Mouse (Mus musculus) limb, embryonic 11.5 days (tissue): ENCODE results near the gene Tspan3. TPM values are rescaled to one million over a fixed set of nuclear protein-coding genes. Genes with fewer than 3 reads are reported as not detected.

Experiments used
- ATAC-seq: fragments of 200-750 bp; cut with Nextera tagmentation; 2 replicates; pipeline ENCODE4 v1.8.0; 2017; ENCODE audit warnings: low read depth; ENCODE audit not compliant: insufficient number of reproducible peaks, low FRiP score, low TSS enrichment
- DNase-seq: peaks from one replicate; pipeline ENCODE4 v3.0.0-alpha.2; 2015; ENCODE audit warnings: low spot score
- H3K27ac ChIP-seq: fragments of 300-500 bp; sonication (generic); replicated peaks from 2 replicates; pipeline ENCODE4 v1.5.1; 2014; ENCODE audit warnings: low read depth, mild to moderate bottlenecking, low read length
- H3K27me3 ChIP-seq: fragments of 300-500 bp; sonication (generic); 2 replicates; pipeline ENCODE4 v1.6.1; 2014; ENCODE audit warnings: mild to moderate bottlenecking, low read length, mixed read lengths; ENCODE audit not compliant: control insufficient read depth, insufficient read depth
- H3K36me3 ChIP-seq: fragments of 300-500 bp; sonication (generic); 2 replicates; pipeline ENCODE4 v1.6.1; 2014; ENCODE audit warnings: mild to moderate bottlenecking, low read length, moderate library complexity, mixed read lengths; ENCODE audit not compliant: control insufficient read depth, insufficient read depth
- H3K4me1 ChIP-seq: fragments of 300-500 bp; sonication (generic); 2 replicates; pipeline ENCODE4 v1.6.1; 2014; ENCODE audit warnings: low read length, mixed read lengths; ENCODE audit not compliant: control insufficient read depth, insufficient read depth
- H3K4me2 ChIP-seq: fragments of 300-500 bp; sonication (generic); 2 replicates; pipeline ENCODE4 v1.6.1; 2014; ENCODE audit warnings: low read depth, mild to moderate bottlenecking, moderate library complexity; ENCODE audit not compliant: severe bottlenecking
- H3K4me3 ChIP-seq: fragments of 300-500 bp; sonication (generic); 2 replicates; pipeline ENCODE4 v1.5.1; 2014; ENCODE audit warnings: low read depth, low read length
- H3K9ac ChIP-seq: fragments of 300-500 bp; sonication (generic); 2 replicates; pipeline ENCODE4 v1.6.1; 2014; ENCODE audit warnings: mild to moderate bottlenecking, low read length
- H3K9me3 ChIP-seq: fragments of 300-500 bp; sonication (generic); 2 replicates; pipeline ENCODE4 v1.6.1; 2016; ENCODE audit warnings: low read length; ENCODE audit not compliant: control insufficient read depth
- WGBS: fragments of 180-500 bp; shearing (Covaris S2); extraction: QIAGEN DNeasy Blood & Tissue Kit; methylation state at CpG from one replicate; pipeline ENCODE4 v1.1.7; 2014; 5-methylcytosine and 5-hydroxymethylcytosine counted together
- polyA plus RNA-seq: library from polyadenylated mRNA; unstranded; fragments of >200 nt; fragmentation: Nextera tagmentation; extraction: Ambion mirVana; gene quantifications from 2 replicates; pipeline ENCODE4 v1.2.1, GENCODE M21; 2014

Tspan3 gene
- polyA plus RNA-seq, 1 experiment from 2014 or later: 432 TPM

DNA sequence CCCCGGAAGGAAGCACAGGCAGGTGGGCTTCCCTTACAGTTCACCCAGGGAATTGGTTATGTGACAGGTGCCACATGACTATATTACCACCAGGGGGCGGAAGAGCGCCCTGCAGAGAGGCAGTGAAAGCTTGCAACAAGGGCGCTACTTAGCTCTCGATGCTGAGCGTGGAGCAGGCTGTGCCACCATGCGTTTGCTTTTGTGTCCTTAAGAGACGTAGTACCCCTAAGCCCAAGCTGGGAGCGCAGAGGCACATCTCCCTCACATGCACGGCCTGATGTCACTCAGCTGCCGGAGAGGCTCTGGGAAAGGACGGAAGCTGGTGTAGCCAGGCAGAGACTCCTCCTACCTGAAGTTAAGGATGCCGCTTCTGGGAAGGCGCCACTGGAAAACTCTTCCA lies 46.7 kb downstream of the Tspan3 start:
- DNase-seq (peak; percentile 84), ATAC-seq (peak; percentile 26; the same call in 1 of the 2 replicates)
- Histone ChIP-seq H3K27me3 (no peaks in the 10 kb centered on the region), H3K36me3 (no peaks in the 10 kb centered on the region), H3K27ac (no peak overlapping the region), H3K4me2 (peak overlapping the region; percentile 60), H3K9me3 (no peaks in the 10 kb centered on the region), H3K4me1 (no peaks in the 10 kb centered on the region), H3K4me3 (peak overlapping the region; percentile 28), H3K9ac (peak overlapping the region; percentile 64)
- WGBS: 4% methylated on average over 14 of the region's 14 CpGs

GRCm38 (mm10) chr9:56118091-56118490 lies 47.2 kb downstream of the Tspan3 start:
- WGBS: 88% methylated on average over 5 of the region's 5 CpGs

DNA sequence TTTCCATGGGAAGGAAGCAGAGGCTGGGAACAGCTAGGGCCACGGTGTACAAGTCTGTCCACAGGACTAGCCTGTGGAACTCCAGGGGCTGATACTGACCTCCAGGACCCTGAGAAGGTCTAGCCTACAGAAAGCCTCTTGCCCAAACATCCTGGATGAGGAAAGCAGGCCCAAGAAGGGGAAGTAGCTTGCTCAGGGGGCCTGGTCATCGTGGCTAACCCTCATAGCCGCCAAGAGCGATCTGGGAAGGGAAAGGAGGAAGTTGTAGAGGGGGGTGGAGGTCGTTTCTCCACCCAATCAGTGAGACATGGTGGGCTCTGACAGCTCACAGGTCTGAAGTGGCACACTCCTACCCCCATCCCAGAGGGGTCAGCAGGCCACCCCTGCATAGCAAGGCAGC lies 57.1 kb downstream of the Tspan3 start:
- Histone ChIP-seq H3K4me3 (no peak overlapping the region), H3K9ac (no peak overlapping the region), H3K36me3 (no peaks in the 10 kb centered on the region), H3K27ac (no peak overlapping the region), H3K4me1 (peaks cover 14% of the 10 kb centered on the region; the same call in 1 of the 2 replicates), H3K4me2 (no peak overlapping the region), H3K27me3 (no peaks in the 10 kb centered on the region), H3K9me3 (no peaks in the 10 kb centered on the region)
- no peak for ATAC-seq
- no peak for DNase-seq
- WGBS: 66% methylated on average over 5 of the region's 5 CpGs

More at GRCm38 (mm10) chr9:56118091-56118490, 47.2 kb downstream of the Tspan3 start:
- Histone ChIP-seq H3K36me3 (no peaks in the 10 kb centered on the region), H3K27ac (no peak overlapping the region), H3K9me3 (no peaks in the 10 kb centered on the region), H3K4me1 (no peaks in the 10 kb centered on the region), H3K9ac (no peak overlapping the region), H3K27me3 (no peaks in the 10 kb centered on the region), H3K4me2 (no peak overlapping the region), H3K4me3 (no peak overlapping the region)
- ATAC-seq (no peak), DNase-seq (no peak)

GRCm38 (mm10) chr9:56107527-56107926 lies 57.8 kb downstream of the Tspan3 start:
- Histone ChIP-seq H3K9ac (no peak overlapping the region), H3K27ac (no peak overlapping the region), H3K36me3 (no peaks in the 10 kb centered on the region), H3K4me1 (peaks cover 12% of the 10 kb centered on the region; the same call in 1 of the 2 replicates), H3K27me3 (no peaks in the 10 kb centered on the region), H3K4me3 (no peak overlapping the region), H3K4me2 (no peak overlapping the region), H3K9me3 (no peaks in the 10 kb centered on the region)
- DNase-seq: no peak
- 70% methylated on average over 6 of the region's 6 CpGs for WGBS
- ATAC-seq: no peak

DNA sequence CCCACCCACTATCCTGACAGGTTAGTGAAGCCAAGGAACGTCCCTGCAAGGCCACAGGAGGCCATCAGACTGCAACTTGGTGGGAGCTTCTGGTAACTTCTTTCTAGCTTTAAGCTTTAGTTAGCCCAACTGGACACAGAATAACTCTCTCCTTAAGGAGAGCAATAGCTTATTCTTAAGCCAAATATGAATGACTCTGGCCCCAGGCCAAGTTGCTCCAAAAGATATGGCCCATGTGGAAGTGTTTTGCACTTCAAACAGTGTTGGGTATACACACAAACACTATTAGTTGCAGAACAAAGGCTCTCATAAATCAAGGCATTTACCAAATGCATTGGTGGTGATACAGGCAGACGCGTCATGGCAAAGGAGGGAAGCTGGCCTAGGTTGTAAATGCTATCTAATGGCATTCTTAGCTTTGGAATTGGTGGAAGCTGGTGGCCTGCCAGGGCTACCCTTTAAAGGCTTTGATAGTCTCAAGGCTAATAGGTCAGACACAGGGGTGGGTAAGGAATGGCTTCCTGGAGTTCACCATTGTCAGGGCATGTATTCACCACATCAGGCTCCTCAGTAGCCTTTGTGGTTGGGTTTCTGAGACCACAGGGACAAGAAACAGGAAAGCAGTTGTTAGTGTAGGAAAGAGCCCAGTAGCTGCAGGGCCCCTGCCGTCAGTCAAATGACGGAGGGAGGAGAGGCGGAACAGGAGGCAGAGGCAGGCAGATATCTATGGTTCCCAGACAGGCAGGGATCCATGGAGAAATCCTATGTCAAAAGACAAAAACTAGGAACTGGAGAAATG lies 58.8 kb downstream of the Tspan3 start:
- H3K9me3 ChIP-seq: no peaks in the 10 kb centered on the region
- H3K4me2 ChIP-seq: no peak overlapping the region
- H3K4me1 ChIP-seq: peaks cover 6% of the 10 kb centered on the region; the same call in 1 of the 2 replicates
- 42% methylated on average over 6 of the region's 6 CpGs for WGBS
- H3K27ac ChIP-seq: no peak overlapping the region
- ATAC-seq (no peak), DNase-seq (no peak)
- no peak overlapping the region for H3K9ac ChIP-seq
- no peaks in the 10 kb centered on the region for H3K36me3 ChIP-seq
- H3K4me3 ChIP-seq: no peak overlapping the region
- no peaks in the 10 kb centered on the region for H3K27me3 ChIP-seq

- ATAC-seq (no peak), DNase-seq (no peak)
- WGBS: 30% methylated on average over 7 of the region's 7 CpGs
- Histone ChIP-seq H3K36me3 (no peaks in the 10 kb centered on the region), H3K27ac (no peak overlapping the region), H3K9me3 (0 out of 2 replicates have a peak, but pooled peaks cover 3% of the 10 kb centered on the region), H3K4me2 (no peak overlapping the region), H3K4me3 (no peak overlapping the region), H3K27me3 (no peaks in the 10 kb centered on the region), H3K9ac (no peak overlapping the region), H3K4me1 (peaks cover 6% of the 10 kb centered on the region; the same call in 1 of the 2 replicates)
These were observed 60.4 kb downstream of the Tspan3 start for GRCm38 (mm10) chr9:56104921-56105320.

GRCm38 (mm10) chr9:56101022-56101421 lies 64.3 kb downstream of the Tspan3 start:
- no peak for DNase-seq
- peaks cover under 1% of the 10 kb centered on the region; the same call in 1 of the 2 replicates for H3K4me1 ChIP-seq
- H3K27me3 ChIP-seq: no peaks in the 10 kb centered on the region
- 0 out of 2 replicates have a peak, but pooled peaks cover 3% of the 10 kb centered on the region for H3K9me3 ChIP-seq
- H3K27ac ChIP-seq: no peak overlapping the region
- no peak overlapping the region for H3K4me2 ChIP-seq
- no peak overlapping the region for H3K9ac ChIP-seq
- H3K4me3 ChIP-seq: no peak overlapping the region
- H3K36me3 ChIP-seq: no peaks in the 10 kb centered on the region
- 59% methylated on average over 4 of the region's 4 CpGs for WGBS
- ATAC-seq: no peak

DNA sequence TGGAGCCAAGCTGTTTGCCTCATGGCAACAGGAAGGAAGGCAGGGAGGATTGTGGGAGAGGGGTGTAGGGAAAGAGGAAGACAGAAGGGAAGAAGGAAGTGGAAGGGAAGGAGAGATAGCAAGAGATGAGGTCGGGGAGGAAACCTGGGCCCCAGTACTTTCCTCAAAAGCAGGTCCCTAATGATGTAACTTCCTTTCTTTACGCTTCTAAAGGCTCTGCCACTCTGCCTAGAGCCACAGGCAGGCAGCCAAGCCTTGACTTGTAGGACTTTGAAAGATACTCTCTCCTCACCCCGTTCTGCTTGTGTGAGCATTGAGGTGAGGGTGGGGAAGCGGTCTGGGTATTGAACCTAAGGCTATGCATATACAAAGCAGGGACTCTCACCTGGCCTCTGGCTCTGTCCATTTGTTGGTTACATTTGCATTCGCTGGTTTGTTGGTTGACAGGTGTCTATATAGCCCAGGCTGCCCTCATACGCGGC lies 65.2 kb downstream of the Tspan3 start:
- Histone ChIP-seq H3K9me3 (0 out of 2 replicates have a peak, but pooled peaks cover 3% of the 10 kb centered on the region), H3K9ac (no peak overlapping the region), H3K36me3 (no peaks in the 10 kb centered on the region), H3K4me1 (no peaks in the 10 kb centered on the region), H3K4me3 (no peak overlapping the region), H3K27ac (no peak overlapping the region), H3K4me2 (no peak overlapping the region), H3K27me3 (no peaks in the 10 kb centered on the region)
- ATAC-seq: no peak
- 91% methylated on average over 7 of the region's 7 CpGs for WGBS
- no peak for DNase-seq
